Mouse (Mus musculus): ENCODE measurements around the gene Nox4. TPM values are rescaled to one million over a fixed set of nuclear protein-coding genes. Genes with fewer than 3 reads are reported as not detected.
"Not testable (repeated sequence)": the region's sequence is repeated elsewhere in the genome, so short reads cannot be mapped to it uniquely, and the experiment has no call there.

Gene Nox4
- total RNA-seq, 2 experiments from 2014 or later = 2.4 to 9.3 TPM

DNA sequence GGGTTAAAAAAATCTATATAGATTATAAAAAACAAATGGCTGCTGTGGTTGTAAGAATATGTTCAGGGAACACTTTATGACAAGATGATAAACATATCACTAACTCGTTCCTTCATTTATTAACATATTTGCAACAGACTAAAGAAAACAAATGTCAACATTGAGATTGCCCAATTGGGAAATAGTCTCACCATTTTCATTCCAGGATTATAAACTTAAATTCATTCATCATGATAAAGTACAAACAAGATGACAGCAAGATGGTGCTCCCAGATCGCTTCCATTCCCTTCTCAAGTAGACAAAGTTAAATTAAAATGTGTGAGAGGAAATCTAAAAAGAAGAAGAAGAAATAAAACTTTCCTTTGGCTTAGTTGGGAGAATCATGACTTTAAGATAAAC lies 124.9 kb downstream of the Nox4 start:
- no peak for DNase-seq (ENCODE audit: low spot score in 2 of 2)

DNA sequence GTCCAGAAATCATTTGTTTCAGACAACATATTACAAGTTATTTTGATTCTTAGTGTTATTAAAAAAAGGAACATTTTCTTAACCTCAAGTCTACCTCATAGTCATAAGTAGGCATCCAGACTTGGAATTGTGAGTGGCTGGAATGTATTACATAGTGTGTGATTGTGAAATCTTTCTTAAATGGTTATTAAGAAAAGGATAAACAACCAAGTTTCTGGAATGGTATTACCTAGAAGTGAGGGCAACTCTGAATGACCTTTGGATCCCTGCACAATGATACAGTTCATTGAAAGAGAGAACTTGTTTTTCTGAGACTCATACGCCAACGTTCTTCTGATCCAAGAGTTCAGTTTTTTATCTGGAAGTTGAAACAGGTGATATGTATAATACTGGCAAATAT lies 125.4 kb downstream of the Nox4 start:
- DNase-seq (ENCODE audit: low spot score in 2 of 2) = no peak

DNA sequence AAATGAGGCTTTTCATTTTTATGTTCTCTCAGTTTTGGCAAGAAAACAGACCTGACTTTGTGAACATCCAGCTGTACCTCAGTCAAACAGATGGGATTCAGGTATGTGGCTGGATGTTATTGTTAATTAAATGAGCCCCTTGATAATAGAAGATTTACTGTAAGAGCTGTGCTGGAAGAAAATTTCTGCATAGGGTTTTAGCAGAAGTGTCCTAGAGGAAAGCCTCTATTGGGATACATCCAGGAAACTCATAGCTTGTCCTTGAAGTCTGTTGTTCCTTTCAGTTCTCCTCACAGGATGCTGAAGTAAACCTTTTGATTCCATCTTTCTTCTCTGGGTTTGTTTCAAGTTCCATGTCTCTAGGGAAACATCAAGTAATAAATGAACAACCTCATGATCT lies 128.4 kb downstream of the Nox4 start:
- DNase-seq (ENCODE audit: low spot score in 2 of 2) = no peak

DNA sequence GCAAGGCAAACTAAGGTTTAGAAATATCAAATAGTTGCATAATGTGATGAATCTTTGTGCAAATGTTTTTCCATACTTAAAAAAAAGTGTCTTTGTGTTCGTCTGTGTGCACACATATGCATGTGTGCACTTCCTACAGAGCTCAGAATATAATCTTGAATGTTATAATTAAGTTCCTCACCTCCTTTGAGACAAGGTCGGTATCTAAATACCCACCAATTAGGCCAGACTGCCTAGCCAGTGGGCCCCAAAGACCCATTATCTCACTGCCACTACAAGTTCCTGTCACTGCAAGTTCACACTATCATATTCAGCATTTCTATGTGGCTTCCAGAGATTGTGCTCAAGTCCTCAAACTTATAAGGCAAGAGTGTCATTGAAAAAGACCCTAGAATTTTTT lies 129.0 kb downstream of the Nox4 start:
- no peak for DNase-seq (ENCODE audit: low spot score in 2 of 2)

DNA sequence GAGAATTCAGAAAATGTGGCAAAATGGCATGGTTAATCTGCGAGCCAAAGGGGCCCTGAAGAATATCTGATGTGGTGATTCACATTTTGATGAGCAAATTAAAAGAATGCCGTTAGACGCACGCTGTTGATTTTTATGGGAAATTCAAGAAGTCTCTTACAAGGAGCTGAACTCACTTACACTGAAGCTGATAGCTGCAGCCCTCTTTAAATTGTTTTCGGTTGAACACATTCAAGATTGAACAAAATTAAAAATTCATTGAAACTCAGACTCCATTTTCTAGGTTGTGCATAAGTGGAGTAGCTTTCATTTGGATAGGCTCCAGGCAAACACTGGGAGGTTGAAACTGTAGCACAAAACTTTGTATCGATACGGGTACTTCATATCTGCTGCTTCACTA lies 151.1 kb downstream of the Nox4 start:
- DNase-seq (ENCODE audit: low spot score in 2 of 2) = no peak

DNA sequence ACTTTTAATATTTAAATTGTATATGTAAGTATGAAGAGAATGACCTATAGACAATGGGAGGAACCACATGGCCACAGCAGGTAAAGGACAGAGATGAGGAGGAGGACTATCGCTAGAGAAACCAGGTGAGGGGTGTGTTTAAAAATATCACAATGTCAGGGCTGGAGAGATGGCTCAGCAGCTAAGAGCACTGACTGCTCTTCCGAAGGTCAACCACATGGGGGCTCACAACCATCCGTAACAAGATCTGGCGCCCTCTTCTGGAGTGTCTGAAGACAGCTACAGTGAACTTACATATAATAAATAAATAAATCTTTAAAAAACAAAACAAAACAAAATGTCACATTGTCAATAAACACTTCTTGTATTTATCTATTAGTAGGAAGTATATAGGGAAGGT lies 165.5 kb downstream of the Nox4 start:
- not testable (repeated sequence) for DNase-seq (ENCODE audit: low spot score in 2 of 2)

DNA sequence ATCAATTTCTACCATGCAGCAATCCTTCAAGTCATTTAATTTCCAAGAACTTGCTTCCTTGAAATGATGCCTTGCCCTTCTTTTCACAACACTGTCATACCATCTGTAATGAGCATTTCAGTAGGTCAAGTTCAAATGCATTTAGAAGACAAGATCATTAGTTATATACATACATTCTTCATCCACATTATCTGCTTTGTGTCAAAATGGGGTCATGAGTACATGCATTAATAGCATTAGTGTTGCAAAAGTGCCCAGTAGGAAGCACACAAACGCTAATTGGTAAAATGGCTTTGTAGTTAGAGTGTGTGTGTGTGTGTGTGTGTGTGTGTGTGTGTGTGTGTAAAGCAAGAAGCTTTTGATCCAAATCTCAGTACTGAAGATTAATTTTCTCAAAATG lies 167.4 kb downstream of the Nox4 start:
- no peak for DNase-seq (ENCODE audit: low spot score in 2 of 2)

Other genes with a start within 250 kb of the Nox4 start
- under 1 TPM in 1 of 2 experiments, not detected in 1; 0.03 TPM for gene Vmn2r79, start 250.0 kb upstream of the Nox4 start, total RNA-seq (2021)
- not detected for gene Tyr, start 247.4 kb downstream of the Nox4 start, total RNA-seq (2021)

Data from adrenal gland, postnatal 4 days (tissue).